Mouse (Mus musculus): ENCODE results near the gene Adgrg6.

The Adgrg6 gene

DNA sequence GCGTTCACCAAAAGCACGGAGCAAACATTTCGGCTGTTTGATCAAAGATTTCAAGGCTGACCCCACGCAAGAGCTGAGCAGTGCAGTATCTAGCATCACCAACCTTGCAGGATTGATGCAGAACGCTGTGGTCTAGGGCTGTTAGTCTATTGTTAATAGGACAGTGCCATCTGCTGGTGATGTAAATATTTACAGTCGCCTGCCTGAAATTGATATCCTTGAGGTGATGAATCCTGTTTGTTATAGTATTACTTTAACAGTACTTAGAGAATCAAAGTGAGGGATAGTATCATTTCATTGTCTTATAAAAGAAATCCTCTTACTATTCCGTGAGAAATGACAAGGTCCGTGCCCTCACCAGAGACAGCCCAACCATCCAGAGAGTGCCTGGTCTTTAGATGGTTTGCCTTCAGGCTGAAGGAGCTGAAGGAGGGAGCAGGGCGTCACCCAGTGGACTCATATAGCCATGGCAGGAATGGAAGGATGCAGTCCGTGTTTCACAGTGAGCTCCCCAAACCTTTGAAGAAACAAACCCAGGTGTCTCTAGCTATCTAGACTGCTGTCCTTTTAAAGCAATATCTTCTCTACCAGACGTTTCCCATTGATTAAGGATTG lies 154.3 kb downstream of the Adgrg6 start:
- DNase-seq (ENCODE audit: low spot score): peak; percentile 83

DNA sequence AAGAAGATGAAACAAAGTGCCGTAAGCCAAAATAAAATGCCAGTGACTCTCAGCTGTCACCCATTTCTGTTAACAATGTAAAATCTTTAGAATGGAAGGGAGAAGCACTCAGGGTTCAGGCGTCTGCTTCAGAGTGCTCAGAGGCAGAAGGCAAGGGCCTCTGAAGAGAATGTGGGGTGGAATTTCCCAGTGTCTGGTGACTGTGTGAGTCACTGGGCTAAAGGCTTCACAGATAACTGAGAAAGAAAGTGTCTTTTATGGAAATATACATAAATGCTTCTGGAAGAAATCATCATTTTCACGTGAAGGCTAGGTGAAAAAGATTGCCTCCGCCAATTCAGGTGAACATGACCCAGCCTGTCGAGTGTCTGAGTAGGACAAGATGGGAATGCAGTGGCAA lies 159.9 kb downstream of the Adgrg6 start:
- DNase-seq (ENCODE audit: low spot score): no peak

DNA sequence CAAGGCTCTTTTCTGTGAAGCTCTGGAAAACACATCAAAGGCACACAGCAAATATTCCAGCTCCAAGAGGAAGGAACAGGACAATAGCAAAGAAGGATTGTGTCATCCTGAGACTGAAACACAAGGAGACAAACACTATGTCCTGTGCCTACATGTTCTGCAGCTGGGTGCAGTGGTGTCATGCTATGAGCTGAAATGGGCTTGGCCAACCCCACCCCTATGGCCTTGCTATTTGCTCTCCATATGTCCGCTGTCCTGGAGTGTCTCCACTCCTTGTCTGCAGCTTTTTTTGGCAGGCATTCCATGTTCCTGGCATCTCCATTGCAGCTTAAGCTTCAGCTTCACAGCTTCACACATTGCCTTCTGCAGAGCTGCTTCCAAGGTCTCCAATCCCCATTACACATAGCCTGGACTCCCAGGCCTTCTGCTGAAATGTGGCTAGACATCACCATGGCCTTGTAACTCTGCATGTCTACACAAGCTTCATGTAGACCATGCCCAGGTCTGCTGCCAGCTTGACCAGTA lies 180.3 kb downstream of the Adgrg6 start:
- no peak for DNase-seq (ENCODE audit: low spot score)

DNA sequence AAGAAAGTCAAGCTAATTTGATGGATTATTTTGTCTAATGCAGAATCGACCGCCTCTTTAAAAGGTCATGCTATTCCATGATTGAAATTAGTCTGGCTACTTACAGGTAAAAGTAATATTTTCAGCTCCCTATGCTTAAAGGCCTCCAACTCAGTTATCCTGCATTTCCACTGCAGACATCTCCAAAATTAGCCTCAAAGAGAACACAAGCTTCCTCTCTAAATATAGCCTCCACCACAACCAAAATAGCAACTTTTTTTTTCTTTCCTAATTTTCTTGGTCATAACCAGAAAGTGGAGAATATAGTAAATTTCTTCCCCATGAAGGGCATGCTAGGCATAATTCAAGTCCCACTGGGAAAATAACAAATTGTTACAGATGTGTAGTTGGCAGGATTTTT lies 182.2 kb downstream of the Adgrg6 start:
- no peak for DNase-seq (ENCODE audit: low spot score)

DNA sequence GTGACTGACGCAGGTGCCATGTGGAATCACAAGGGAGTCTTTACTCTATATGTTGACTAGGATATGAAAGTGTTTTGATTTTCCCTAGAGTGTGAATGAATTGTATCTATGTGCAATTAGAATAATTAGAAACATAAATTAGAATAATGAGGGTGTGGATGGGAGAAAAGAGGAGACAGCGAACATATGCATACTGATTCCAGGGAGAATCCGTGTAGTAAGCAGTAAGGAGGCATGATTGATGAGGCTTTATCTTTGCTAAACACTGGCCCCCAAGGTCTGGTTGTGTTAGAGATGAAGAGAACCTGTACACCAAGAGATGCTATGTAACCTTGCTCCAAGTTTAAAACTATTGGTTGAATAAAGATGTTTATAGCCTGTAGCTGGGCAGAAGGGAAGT lies 187.2 kb downstream of the Adgrg6 start:
- no peak for DNase-seq (ENCODE audit: low spot score)
